Mouse (Mus musculus): ENCODE data around the gene Barhl2.

- TF ChIP-seq MYC (IDR thresholded peaks at IDR 0.05; ENCODE audit: low read depth, low read length): no peak
- TF ChIP-seq NELFE (IDR thresholded peaks at IDR 0.05; ENCODE audit: low read depth, low read length): no peak
- no peak for TF ChIP-seq POLR2A (IDR thresholded peaks at IDR 0.05; ENCODE audit: low read depth, low read length)
- no peak for TF ChIP-seq BHLHE40 (IDR thresholded peaks at IDR 0.05; ENCODE audit: low read depth, low read length)
- no peak for TF ChIP-seq USF1 (IDR thresholded peaks at IDR 0.05; ENCODE audit: low read depth, low read length)
- TF ChIP-seq RCOR1 (conservative IDR thresholded peaks at IDR 0.05; ENCODE audit: low read depth, low read length): no peak
- no peak for TF ChIP-seq NRF1 (IDR thresholded peaks at IDR 0.05; ENCODE audit: low read depth, low read length)
- peak; percentile 52 to 68 for TF ChIP-seq CTCF (conservative IDR thresholded peaks at IDR 0.05 in 1 of 2, IDR thresholded peaks at IDR 0.05 in 1 of 2; ENCODE audit: low read depth in 2 of 2, low read length in 2 of 2)
- no peak for TF ChIP-seq MAFK (IDR thresholded peaks at IDR 0.05; ENCODE audit: insufficient replicate concordance, low read length)
Observed at GRCm38 (mm10) chr5:106461913-106462312, 3.9 kb upstream of the Barhl2 start.
